Mouse (Mus musculus): Measurements from ENCODE around the gene Hspb11. TPM values are rescaled to one million over a fixed set of nuclear protein-coding genes. Genes with fewer than 3 reads are reported as not detected.

Hspb11 gene
- total and polyA plus RNA-seq, 2 experiments from 2014 or later: 12.2 to 36.4 TPM

DNA sequence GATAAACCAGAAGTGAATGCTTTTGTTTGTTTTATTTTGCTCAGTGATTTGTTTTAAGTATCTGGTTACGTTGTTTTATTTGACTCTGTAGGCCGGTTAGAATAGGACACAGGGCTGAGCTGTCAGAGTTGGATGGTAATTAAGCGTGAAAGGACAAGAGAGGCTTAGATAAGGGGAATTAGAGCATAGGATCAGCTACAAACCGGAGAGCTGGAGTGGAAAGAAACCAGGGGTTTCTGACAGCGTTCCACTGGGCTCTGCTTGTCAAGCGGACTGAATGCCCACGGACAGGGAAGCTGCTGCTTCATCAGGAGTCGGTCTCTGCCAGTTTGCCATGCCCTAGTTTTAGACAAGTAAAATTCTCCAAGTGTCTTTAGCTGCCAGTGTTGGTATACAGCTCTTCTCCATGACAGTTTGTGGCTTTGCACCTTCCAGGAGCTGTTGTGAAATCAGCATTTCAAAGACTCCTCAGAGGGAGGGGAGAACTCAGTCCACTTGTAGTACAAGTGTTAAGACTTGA, 24.9 kb downstream of the Hspb11 start:
- H3K9me3 ChIP-seq (ENCODE audit: low read length): no peaks in the 10 kb centered on the region
- no peak for TF ChIP-seq CTCF (IDR thresholded peaks at IDR 0.05; ENCODE audit: low read depth)
- peak overlapping the region; percentile 42; the same call in 1 of the 2 replicates for H3K27ac ChIP-seq
- no peaks in the 10 kb centered on the region for H3K4me1 ChIP-seq (ENCODE audit: insufficient read depth, low read length)
- WGBS: 10% methylated on average over 8 of the region's 8 CpGs
- H3K27me3 ChIP-seq (ENCODE audit: insufficient read depth, low read length): no peaks in the 10 kb centered on the region
- no peak overlapping the region for H3K4me2 ChIP-seq (ENCODE audit: low read depth, low read length)
- no peak overlapping the region for H3K4me3 ChIP-seq (ENCODE audit: low read length)
- peaks cover 24% of the 10 kb centered on the region; the same call in 1 of the 2 replicates for H3K36me3 ChIP-seq (ENCODE audit: insufficient read depth, low read length)
- DNase-seq (ENCODE audit: low spot score) (peak; percentile 65), ATAC-seq (peak; percentile 79)
- H3K9ac ChIP-seq (replicated peaks; ENCODE audit: low read length): no peak overlapping the region

GRCm38 (mm10) chr4:107280843-107281475, 27.6 kb downstream of the Hspb11 start:
- no peak for ATAC-seq
- Histone ChIP-seq H3K9ac (replicated peaks; ENCODE audit: low read length) (no peak overlapping the region), H3K4me3 (ENCODE audit: low read length) (no peak overlapping the region), H3K9me3 (ENCODE audit: low read length) (no peaks in the 10 kb centered on the region), H3K27ac (no peak overlapping the region), H3K36me3 (ENCODE audit: insufficient read depth, low read length) (peaks cover 13% of the 10 kb centered on the region; the same call in 1 of the 2 replicates), H3K4me2 (ENCODE audit: low read depth, low read length) (no peak overlapping the region), H3K27me3 (ENCODE audit: insufficient read depth, low read length) (no peaks in the 10 kb centered on the region), H3K4me1 (ENCODE audit: insufficient read depth, low read length) (no peaks in the 10 kb centered on the region)
- 84% methylated on average over 7 of the region's 7 CpGs for WGBS
- no peak for TF ChIP-seq CTCF (IDR thresholded peaks at IDR 0.05; ENCODE audit: low read depth)
- DNase-seq (ENCODE audit: low spot score): no peak

GRCm38 (mm10) chr4:107285446-107286200, 32.2 kb downstream of the Hspb11 start:
- no peak for TF ChIP-seq CTCF (IDR thresholded peaks at IDR 0.05; ENCODE audit: low read depth)

DNA sequence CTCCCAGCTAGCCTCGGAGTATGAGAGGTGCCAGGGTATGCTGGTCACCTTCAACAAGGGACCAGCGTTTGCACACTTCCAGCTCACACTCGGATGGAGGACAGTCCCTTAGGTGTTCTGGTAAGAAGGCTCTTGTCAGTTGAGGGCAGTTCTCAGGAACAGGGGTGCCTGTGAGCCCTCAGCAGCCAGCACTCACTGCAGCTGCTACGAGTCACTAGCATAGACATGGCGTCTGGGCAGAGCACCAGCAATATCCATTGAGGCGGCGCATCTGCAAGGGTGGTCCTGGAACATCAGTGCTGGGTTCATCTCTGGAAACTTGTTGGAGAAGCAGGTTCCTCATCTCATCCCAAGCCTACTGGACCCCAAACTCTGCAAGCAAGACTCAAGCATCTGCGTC, 33.0 kb downstream of the Hspb11 start:
- TF ChIP-seq CTCF (IDR thresholded peaks at IDR 0.05; ENCODE audit: low read depth): no peak
- Histone ChIP-seq H3K27me3 (ENCODE audit: insufficient read depth, low read length) (no peaks in the 10 kb centered on the region), H3K9me3 (ENCODE audit: low read length) (no peaks in the 10 kb centered on the region), H3K36me3 (ENCODE audit: insufficient read depth, low read length) (no peaks in the 10 kb centered on the region; the same call in 1 of the 2 replicates), H3K27ac (no peak overlapping the region), H3K4me2 (ENCODE audit: low read depth, low read length) (no peak overlapping the region), H3K4me3 (ENCODE audit: low read length) (no peak overlapping the region), H3K9ac (replicated peaks; ENCODE audit: low read length) (no peak overlapping the region), H3K4me1 (ENCODE audit: insufficient read depth, low read length) (no peaks in the 10 kb centered on the region)
- 95% methylated on average over 8 of the region's 8 CpGs for whole genome bisulfite sequencing
- DNase-seq (ENCODE audit: low spot score): no peak
- ATAC-seq: no peak

More at GRCm38 (mm10) chr4:107285446-107286200, 32.2 kb downstream of the Hspb11 start:
- no peaks in the 10 kb centered on the region for H3K9me3 ChIP-seq (ENCODE audit: low read length)
- peaks cover 4% of the 10 kb centered on the region; the same call in 1 of the 2 replicates for H3K36me3 ChIP-seq (ENCODE audit: insufficient read depth, low read length)
- WGBS: 80% methylated on average over 3 of the region's 3 CpGs
- H3K27ac ChIP-seq: no peak overlapping the region
- no peaks in the 10 kb centered on the region for H3K27me3 ChIP-seq (ENCODE audit: insufficient read depth, low read length)
- no peak overlapping the region for H3K4me3 ChIP-seq (ENCODE audit: low read length)
- ATAC-seq: no peak
- H3K9ac ChIP-seq (replicated peaks; ENCODE audit: low read length): no peak overlapping the region
- no peaks in the 10 kb centered on the region for H3K4me1 ChIP-seq (ENCODE audit: insufficient read depth, low read length)
- DNase-seq (ENCODE audit: low spot score): no peak
- H3K4me2 ChIP-seq (ENCODE audit: low read depth, low read length): no peak overlapping the region

GRCm38 (mm10) chr4:107287517-107287916, 34.1 kb downstream of the Hspb11 start:
- H3K36me3 ChIP-seq (ENCODE audit: insufficient read depth, low read length): no peaks in the 10 kb centered on the region
- TF ChIP-seq CTCF (IDR thresholded peaks at IDR 0.05; ENCODE audit: low read depth): no peak
- no peak overlapping the region for H3K4me3 ChIP-seq (ENCODE audit: low read length)
- DNase-seq (ENCODE audit: low spot score): no peak
- H3K4me1 ChIP-seq (ENCODE audit: insufficient read depth, low read length): no peaks in the 10 kb centered on the region
- H3K27me3 ChIP-seq (ENCODE audit: insufficient read depth, low read length): no peaks in the 10 kb centered on the region
- no peak for ATAC-seq
- no peak overlapping the region for H3K4me2 ChIP-seq (ENCODE audit: low read depth, low read length)
- H3K9me3 ChIP-seq (ENCODE audit: low read length): no peaks in the 10 kb centered on the region
- 78% methylated on average over 2 of the region's 2 CpGs for WGBS
- H3K9ac ChIP-seq (replicated peaks; ENCODE audit: low read length): no peak overlapping the region
- no peak overlapping the region for H3K27ac ChIP-seq

DNA sequence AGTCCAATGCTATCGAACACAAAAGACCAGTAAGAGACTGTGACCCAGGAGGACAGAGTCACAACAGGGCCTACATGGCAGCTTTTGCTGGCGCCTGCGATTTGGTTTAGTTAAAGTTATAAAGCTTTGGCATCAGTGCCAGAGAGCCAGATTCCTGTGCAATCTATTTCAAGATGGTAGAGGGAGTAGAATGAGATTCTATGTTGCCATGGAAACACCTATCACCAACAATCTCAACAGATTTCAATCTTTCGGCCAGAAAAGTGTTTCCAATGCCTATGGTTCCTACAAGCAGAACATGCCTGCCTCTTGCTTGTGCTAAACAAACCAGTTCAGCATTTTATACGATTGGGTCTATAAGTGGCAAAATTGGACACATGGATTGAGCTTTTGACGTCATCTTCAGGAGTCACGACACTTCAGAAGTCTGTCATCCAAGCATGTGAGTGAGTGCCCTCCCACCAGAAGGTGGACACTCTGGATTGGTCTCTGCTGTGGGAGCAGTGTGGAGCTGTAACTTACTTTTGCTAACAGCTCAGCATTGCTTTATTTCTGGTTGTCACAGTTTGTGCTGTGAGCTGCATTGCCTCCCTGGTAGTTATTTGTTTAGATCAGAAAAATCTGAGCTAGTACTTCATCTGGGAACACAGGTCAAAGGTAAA, 38.3 kb downstream of the Hspb11 start:
- Histone ChIP-seq H3K4me1 (ENCODE audit: insufficient read depth, low read length) (no peaks in the 10 kb centered on the region), H3K27ac (no peak overlapping the region)
- DNase-seq (ENCODE audit: low spot score): peak; percentile 27

More for the DNA sequence above, 38.3 kb downstream of the Hspb11 start:
- ATAC-seq: no peak
- TF ChIP-seq CTCF (IDR thresholded peaks at IDR 0.05; ENCODE audit: low read depth): no peak
- no peaks in the 10 kb centered on the region for H3K36me3 ChIP-seq (ENCODE audit: insufficient read depth, low read length)
- no peaks in the 10 kb centered on the region for H3K9me3 ChIP-seq (ENCODE audit: low read length)
- WGBS: 70% methylated on average over 7 of the region's 7 CpGs
- H3K4me3 ChIP-seq (ENCODE audit: low read length): no peak overlapping the region
- H3K9ac ChIP-seq (replicated peaks; ENCODE audit: low read length): no peak overlapping the region
- H3K4me2 ChIP-seq (ENCODE audit: low read depth, low read length): no peak overlapping the region
- no peaks in the 10 kb centered on the region for H3K27me3 ChIP-seq (ENCODE audit: insufficient read depth, low read length)

Measured in hindbrain, postnatal 0 days (tissue).